Mouse (Mus musculus) layer of hippocampus, adult 2 months (tissue): Measurements from ENCODE around the gene Fam107b. TPM values are rescaled to one million over a fixed set of nuclear protein-coding genes. Genes with fewer than 3 reads are reported as not detected.
A peak's percentile ranks its signal among the peaks of the same experiment; 100 is the strongest.
"Not testable (repeated sequence)": the region's sequence is repeated elsewhere in the genome, so short reads cannot be mapped to it uniquely, and the experiment has no call there.

Source experiments
- DNase-seq, 2 experiments: peaks; one replicate each; pipeline ENCODE4 v3.0.0; 2022; ENCODE audit warnings: low spot score in 2 of 2
- H3K27ac ChIP-seq: fragments of 200-600 bp; 2 replicates; pipeline ENCODE4 v1.8.1; 2022
- H3K4me3 ChIP-seq: fragments of 200-600 bp; 2 replicates; pipeline ENCODE4 v1.8.1; 2022; ENCODE audit warnings: mild to moderate bottlenecking
- CTCF ChIP-seq: fragments of 200-600 bp; conservative IDR thresholded peaks from 2 replicates; pipeline ENCODE4 v1.8.1; 2022; ENCODE audit warnings: antibody characterized with exemption, mild to moderate bottlenecking, moderate library complexity
- total RNA-seq, 2 experiments: library from RNA; stranded (reverse); gene quantifications; 2 replicates each; pipeline ENCODE4 v1.2.3; 2021

Gene Fam107b
- total RNA-seq, 2 experiments from 2014 or later, result 11.4 to 20.1 TPM

DNA sequence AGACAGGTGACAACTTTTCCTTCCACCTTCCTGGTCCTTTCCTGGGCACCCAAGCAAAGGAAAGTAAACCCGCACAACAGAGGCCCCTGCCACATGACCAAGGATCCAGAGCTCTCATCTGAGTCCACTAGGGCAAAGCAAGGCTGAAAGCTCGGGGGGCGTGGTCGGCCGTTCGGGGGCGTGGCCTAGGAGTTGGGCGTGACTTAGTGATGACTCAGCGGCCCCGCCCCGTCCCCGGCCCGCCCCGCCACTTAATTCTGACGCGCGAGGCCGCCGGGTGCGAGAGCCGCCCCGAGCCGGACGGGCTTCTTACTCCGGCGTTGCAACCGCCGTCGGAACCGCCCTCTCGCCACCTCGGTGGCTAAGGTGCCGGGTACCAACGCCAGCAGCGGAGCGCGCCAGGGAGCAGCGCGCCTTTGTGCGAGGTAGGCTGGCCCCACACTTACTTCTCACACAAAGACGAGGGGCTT is 143.0 kb downstream of the Fam107b start:
- TF ChIP-seq CTCF, result peak; percentile 56
- peak overlapping the region; percentile 67 for H3K4me3 ChIP-seq
- H3K27ac ChIP-seq, result peak overlapping the region; percentile 84
- peak; percentile 85 to 93 for DNase-seq

DNA sequence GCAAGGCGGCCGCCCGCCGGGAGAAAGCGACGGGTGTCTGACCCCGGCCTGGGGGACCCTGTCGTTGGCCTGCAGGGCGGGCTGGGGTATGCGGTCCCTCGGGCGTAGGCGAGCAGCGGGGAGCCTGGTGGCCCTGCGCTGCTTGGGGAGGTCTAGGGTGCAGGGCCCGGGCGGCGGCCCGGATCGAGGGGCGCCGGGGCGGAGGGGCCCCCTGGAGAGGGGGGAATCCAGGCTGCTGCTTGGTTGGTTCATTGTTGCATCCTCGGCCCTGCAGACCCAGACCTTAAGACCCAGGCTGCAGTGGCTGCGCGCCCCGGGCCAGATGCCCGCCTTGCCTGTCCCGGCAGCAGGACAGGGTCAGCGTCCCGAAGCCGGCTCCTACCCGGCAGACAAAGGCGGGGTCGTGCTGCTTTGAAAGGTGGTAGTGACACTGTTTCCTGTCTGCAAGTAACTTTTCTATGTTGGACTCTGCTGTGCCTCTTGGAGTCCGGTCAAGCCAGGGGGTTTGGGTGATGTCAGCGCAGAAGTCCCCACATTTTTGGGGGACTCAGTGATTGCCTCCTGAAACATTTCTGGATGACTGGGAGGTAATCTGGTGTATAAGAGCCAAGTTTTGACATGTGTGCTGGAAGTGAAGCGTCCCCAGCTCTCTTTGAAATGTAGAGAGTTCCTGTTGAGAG is 143.5 kb downstream of the Fam107b start:
- Histone ChIP-seq H3K27ac (peak overlapping the region; percentile 84), H3K4me3 (peak overlapping the region; percentile 67)
- no peak for DNase-seq
- TF ChIP-seq CTCF, result no peak

DNA sequence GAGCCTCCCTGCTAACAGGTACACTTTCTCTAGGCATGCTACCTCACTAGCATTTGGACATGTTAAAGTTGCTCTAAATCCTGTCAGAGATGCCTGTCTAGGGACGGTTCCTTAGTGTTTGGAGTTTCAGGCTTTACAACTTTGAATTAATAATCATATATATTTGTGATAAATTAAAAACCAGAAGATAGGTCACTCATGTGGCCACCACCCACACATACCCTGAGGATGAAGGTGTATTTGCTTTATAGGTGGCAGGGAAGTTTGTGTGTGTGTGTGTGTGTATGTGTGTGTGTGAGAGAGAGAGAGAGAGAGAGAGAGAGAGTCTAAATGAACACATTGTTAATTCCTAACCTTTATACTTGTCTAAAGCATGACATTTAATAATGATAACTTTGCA is 144.2 kb downstream of the Fam107b start:
- no peak for TF ChIP-seq CTCF
- DNase-seq, result no peak
- peak overlapping the region; percentile 84; the same call in 1 of the 2 replicates for H3K27ac ChIP-seq
- peak overlapping the region; percentile 67 for H3K4me3 ChIP-seq

DNA sequence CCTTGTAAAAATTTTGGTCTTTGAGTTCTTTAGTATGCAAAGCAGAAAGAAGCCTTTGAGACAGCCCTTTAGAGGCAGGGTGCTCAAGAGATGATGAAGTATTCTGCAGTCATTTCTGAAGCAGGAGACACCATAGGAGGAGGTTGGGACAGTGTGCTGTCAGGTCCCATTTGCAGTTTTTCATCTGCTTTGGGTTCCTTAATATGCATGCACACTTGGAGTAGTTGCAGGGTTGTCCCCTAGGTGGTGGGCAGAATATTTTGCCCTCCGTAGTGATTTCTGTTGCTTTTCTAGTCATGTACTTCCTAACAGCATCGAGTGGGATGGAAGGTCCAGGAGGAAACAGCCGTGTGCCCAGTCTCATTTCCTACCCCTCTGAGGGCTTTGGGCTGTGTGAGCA is 145.1 kb downstream of the Fam107b start:
- Histone ChIP-seq H3K27ac (no peak overlapping the region; the same call in 1 of the 2 replicates), H3K4me3 (no peak overlapping the region)
- DNase-seq, result no peak
- TF ChIP-seq CTCF, result peak; percentile 47

DNA sequence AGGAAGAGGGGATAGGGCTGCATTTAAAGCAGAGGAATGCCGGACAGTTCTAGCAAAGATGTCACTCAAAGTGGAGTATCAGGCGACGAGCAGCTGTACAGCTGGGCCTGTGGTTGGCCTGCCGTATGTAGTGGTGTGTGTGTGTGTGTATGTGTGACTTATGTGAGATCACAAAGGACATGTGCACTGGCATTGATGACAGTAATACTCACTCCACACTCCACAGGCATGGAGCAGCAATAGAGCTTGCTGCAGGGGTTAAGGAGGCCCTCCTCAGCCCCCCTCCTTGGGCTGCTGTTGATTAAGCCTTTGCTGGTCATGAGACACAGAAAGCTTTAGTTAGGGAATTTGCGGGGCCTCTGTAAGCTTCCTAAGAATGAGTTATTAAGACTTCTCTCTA is 147.0 kb downstream of the Fam107b start:
- DNase-seq, result no peak
- H3K27ac ChIP-seq, result no peak overlapping the region
- H3K4me3 ChIP-seq, result no peak overlapping the region
- TF ChIP-seq CTCF, result no peak

DNA sequence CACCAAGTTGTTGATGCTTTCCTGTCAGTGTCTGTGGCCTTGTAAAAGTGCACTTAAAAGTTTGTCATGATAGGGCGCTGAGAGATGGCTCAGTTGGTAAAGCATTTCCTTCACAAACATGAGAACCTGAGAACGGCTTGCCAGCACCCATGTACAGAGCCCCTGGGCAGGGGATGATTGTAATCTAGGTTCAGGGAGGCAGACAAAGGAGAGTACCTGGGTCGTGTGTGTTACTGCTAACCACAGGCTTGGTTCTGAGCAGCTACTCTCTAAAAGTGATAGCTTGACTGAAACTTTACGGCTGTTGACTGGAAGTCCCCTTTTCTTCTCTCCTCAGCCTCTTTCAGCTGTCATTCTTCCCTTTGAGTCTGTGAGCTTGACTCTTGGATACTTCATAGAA is 147.6 kb downstream of the Fam107b start:
- Histone ChIP-seq H3K4me3 (no peak overlapping the region), H3K27ac (no peak overlapping the region)
- DNase-seq, result no peak
- TF ChIP-seq CTCF, result no peak

DNA sequence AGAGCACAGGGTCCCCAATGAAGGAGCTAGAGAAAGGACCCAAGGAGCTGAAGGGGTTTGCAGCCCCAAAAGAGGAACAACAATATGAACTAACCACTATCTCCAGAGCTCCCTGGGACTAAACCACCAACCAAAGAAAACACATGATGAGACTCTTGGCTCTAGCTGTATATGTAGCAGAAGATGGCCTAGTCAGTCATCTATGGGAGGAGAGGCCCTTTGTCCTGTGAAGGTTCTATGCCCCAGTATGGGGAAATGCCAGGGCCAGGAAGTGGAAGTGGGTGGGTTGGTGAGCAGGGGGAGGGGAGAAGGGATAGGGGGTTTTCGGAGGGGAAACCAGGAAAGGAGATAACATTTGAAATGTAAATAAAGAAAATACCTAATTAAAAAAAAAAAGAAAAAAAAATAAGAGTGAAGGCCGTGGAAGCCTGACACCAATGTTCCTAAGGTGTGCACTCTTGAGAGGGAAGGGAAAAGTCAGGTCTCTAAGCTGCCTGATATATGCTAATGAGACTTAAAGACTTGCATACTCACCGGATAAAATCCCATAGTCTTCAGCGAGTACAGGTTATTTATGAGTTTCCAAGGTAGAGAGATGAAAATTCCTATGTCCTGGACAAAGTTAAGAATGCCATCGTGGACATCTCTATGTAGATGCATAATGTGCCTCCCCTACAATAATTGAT is 149.3 kb downstream of the Fam107b start:
- H3K27ac ChIP-seq, H3K4me3 ChIP-seq, DNase-seq: not testable (repeated sequence)

DNA sequence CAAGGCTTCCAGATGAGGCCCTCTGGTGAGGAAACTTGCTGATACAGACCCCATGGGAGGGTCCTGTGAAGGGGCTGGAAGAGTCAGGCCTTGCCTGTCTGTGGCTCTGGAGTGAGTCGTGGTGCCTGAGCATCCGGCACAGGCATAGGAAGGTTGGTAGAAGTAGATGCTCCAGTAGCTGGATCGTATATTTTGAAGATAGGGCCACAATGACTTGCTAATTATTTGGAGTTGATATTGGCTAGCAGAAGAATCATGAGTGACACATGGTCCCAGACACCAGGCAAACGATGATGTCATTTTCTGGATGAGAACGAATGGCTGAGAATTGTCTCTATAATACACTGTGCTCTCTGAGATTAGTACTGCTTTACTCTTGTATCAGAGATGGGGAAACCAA is 150.8 kb downstream of the Fam107b start:
- Histone ChIP-seq H3K4me3 (no peak overlapping the region), H3K27ac (no peak overlapping the region)
- DNase-seq, result no peak
- TF ChIP-seq CTCF, result no peak

DNA sequence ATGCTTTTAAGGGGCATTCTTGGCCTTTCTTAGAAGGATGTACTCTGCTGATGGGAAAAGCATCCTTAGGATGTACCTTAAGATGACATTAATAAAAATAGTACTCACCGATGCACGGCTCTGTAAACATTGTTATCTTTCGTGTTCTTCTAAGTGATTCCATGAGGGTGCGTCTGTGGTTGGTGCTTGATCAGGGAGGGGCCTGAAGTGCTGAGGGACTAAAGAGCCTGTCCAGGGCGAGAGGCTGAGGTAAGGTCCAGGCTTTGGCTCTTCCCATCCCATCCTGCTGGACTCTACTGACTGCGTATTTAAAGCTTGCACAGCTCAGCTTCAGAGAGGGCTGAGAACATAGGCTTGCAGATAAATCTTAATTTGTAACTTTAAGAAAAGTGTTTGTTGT is 151.7 kb downstream of the Fam107b start:
- Histone ChIP-seq H3K27ac (no peak overlapping the region), H3K4me3 (no peak overlapping the region)
- no peak for TF ChIP-seq CTCF
- no peak for DNase-seq

DNA sequence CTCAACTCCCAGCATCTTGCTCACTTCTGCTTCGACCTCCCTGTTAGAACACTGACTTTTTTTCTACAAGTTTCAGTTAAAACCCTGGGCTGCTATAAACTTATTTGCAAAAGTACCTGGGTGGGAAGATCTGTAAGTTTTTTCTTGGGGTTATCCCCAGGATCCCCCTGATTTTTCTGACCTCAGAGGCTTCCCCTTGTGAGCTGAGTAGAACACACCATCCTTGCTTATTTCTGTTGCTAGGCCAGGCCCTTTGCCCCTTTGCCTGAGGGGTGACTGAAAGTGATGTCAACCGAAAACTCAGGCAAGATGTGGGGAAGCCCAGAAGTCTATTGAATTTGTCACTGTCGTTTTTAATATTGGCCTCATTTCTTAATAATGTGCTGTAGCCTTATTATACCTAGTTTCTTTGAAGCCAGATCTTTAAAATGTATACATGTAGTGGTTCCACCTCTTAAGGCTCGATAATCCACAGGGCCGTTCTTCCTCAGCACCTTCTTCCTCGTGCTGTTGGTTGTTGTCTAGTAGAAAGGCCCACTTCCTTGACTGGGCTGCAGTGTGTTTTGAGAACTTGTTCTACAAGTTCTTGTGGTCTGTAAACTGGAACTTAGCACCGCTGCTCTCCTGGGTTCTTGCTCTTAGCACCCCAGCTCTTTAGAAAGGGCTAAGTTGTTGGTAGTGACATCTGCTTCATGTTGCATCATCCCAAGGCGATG is 153.3 kb downstream of the Fam107b start:
- Histone ChIP-seq H3K27ac (no peak overlapping the region), H3K4me3 (no peak overlapping the region)
- no peak for DNase-seq
- TF ChIP-seq CTCF, result no peak

DNA sequence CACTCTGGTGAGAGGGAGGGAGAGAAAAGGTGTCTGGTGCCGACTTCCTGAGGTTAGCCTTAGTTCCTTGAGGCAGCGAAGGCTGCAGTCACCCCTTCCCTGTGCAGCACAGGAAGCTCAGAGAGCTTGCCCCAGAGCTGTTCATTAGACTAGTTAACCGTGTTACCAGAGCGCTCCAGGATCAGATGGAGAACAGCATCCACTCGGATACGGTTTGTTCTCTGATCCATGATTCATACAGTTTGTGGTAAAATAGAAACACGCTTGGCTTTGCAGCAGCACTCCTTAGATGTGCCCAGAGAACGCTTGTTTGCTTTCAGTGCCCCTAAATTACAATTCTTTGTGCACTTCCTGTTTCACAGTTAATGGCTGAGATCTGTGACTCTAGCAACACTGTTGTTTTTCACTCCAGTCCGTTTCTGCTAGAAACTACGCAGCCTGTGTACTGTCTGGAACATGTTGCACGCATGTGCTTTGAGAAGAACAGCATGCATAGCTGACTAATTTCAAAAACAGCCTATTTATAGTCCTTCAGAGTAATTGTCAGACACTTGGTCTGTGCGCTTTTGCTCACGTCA is 156.3 kb downstream of the Fam107b start:
- TF ChIP-seq CTCF, result no peak
- Histone ChIP-seq H3K27ac (peak overlapping the region; percentile 95), H3K4me3 (peak overlapping the region; percentile 9; the same call in 1 of the 2 replicates)
- DNase-seq, result peak; percentile 53 to 74

DNA sequence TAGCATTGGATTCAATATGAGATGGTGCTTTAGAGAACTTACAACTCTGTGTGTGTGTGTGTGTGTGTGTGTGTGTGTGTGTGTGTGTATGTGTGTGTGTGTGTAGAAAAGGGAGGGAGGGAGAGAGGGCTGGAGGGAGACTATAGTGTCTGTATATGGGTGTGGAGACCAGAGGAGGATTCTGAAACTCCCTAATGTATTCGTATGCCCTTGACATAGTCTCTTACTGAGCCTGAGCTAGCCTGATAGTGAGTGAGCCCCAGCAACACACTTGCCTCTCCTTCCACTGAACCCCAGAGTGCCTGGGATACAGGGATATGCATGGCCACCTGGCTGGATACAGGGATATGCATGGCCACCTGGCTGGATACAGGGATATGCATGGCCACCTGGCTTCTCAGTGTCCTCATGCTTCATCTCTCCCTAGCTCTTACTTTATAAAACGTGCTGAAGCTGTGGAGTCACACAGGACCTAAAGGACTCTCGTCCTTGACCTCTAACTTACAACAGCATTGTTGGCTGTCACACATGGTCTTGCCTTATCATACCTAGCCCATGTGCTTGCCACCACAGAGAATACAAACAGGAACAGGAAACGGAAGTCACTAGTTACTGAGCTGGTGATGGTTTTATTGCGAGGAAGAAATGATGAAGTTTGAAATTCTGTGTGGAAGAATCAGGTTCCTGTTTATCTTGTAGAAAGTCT is 157.1 kb downstream of the Fam107b start:
- peak overlapping the region; percentile 95 for H3K27ac ChIP-seq
- H3K4me3 ChIP-seq, result no peak overlapping the region
- DNase-seq, result no peak
- no peak for TF ChIP-seq CTCF
